Mouse (Mus musculus) yolk sac, embryonic 10.5 days (tissue): Measurements from ENCODE around the gene Ppp1r13b.
A peak's percentile ranks its signal among the peaks of the same experiment; 100 is the strongest.

Source experiments
- DNase-seq: peaks from one replicate; pipeline ENCODE4 v3.0.0-alpha.2; 2017; ENCODE audit warnings: low spot score

Gene Ppp1r13b

DNA sequence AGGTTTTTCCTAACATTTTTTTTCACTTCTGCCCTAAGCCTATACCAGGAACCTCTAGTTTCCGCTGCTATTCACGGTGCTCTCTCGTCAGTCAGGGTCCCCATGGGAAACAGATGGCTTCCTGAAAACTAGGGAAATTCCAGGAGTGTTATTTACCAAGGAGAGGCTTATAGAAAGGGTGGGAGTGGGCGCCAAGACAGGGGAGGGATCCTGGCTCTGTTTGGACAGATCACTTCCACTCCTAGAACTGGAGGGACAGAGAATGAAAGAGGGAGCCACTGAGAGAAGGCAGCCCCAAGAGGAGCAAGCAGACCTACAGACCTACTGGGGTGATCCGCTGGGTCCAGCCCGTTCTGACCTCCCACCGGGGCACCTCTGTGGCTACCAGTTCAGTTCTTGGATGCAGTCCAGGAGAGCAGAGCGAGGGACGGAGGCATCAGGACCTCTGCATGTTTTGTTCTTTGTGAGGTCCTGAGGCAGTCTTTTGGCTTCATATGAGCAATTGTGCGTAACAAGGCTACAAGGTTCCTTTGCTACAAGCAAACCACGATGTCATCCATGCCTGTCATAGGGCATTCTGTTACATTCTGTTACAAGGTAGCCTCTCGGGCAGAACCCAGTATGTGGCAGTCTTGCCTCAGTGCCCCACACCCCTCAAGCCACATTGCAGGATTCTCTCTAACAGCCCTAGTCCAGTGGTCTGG is 8.8 kb upstream of the Ppp1r13b start:
- no peak for DNase-seq

DNA sequence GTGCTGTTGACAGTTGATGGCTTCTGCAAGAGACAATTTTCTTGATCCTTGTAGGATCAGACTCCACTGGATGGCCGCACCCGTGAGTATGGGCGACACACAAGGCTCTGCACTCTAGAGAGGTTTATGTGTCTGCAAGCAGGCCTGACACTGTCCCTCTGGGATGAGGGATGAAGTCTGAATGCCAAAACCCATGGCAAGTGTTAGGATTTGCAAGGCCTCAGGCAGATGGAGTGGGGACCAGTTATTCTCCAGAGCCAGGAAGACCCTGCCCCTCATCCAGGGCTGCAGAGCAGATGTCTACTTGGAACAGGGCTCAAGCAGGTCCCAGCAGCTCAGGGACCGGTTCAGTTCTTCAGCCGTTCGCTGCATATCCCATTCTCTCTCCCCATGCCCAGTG is 7.9 kb upstream of the Ppp1r13b start:
- DNase-seq, result no peak

DNA sequence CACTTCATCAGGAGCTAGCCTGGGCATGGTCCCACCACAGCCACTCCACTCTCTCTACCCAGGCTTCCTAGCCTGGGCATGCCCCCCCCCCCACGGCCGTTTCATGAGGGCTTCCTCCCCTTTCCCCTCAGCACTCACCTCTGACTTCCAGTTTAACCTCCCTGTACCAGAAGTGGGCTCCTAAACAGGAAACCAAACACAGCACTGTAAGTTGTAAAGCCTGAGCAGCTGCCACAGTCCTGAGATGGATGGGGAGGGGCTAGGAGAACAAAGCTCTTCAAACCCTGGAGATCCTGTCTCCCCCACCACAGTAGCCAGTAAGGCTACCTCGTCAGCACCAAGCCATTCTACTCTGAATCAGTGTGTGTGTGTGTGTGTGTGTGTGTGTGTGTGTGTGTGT is 6.1 kb upstream of the Ppp1r13b start:
- DNase-seq, result no peak

DNA sequence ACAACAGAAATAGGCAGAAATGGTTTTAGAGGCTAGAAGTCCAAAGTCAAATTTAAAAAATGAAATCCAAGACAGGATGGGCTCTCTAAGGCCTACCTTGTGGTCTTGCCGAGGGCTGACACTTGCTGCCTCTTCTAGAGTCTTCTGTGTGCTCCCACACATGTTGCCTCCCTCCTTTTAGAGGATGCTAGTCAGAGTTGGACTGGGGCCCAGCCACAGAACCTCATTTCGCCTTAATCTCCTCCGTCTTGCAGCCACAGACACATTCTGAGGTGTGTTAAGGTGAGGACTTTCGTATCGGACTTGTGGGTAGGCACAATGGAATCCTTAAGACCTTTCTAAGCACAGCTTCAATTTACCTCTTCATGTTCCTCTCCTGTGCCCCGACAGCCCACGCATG is 4.9 kb upstream of the Ppp1r13b start:
- DNase-seq, result no peak

DNA sequence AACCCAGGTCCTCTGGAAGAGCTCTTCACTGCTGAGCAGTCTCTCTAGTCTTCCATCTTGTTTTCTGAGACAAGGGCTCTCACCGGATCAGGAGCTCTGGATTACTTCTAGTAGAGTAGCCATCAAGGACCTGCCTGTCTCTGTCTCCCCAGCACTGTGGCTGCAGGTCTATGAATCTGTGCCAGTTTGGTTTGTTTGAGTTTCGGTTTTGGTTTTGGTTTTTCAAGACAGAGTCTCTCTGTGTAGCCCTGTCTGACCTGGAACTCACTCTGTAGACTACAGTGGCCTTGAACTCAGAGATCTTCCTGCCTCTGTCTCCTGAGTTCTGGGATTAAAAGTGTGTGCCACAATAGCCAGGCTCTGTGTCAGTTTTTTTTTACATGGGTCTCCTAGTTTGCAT is 3.9 kb upstream of the Ppp1r13b start:
- no peak for DNase-seq

DNA sequence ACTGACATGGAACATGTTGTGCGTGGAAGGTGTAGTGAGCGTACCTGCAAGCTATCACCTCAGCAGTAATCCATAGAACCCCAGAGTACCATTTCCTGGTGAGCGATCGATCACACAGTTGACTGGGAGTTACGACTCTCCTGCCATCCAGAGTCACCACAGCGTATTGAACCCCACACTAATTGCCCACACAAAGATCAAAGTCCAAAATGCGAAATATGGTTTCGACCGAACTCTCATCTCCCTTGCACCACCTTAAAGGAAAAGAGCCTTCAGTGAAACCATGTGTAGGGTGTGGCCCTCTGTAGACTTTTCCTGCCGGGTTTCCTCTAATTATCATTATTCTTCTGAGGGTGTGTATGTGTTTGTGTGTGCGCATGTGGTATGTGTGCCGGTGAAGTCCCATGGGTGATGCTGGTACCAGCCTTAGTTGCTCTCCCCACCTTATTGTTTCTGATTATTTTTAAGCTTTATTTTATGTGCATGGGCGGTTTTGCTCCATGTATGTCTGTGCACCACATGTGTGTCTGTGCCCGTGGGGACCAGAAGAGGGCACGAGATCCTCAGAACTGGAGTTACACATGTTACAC is 3.4 kb upstream of the Ppp1r13b start:
- DNase-seq, result no peak

DNA sequence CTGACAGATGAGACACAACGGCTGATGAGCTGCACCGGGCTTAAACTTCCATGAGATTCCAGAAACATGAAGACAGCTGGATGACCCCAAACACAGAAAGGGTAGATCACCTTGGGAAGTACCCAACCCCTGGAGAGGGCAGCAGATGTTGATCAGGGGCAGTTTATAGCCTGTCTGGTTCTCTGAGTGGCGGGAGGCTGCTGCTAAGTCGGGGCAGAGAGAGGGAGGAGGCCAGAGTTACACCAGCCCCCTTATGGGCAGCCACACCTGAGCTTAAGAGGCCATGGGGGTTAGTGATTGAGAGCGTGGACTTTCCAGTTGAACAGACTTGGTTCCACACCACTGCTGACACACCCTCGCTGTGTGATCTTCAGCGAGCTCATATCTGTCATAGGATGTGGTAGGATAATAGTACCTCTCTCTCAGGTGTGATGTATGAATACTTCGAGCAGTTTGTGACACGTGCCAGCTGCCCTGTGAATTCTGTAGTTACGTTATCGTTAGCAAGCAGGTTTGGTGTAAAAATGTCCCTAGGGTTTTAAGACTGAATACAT is 1.2 kb upstream of the Ppp1r13b start:
- no peak for DNase-seq

DNA sequence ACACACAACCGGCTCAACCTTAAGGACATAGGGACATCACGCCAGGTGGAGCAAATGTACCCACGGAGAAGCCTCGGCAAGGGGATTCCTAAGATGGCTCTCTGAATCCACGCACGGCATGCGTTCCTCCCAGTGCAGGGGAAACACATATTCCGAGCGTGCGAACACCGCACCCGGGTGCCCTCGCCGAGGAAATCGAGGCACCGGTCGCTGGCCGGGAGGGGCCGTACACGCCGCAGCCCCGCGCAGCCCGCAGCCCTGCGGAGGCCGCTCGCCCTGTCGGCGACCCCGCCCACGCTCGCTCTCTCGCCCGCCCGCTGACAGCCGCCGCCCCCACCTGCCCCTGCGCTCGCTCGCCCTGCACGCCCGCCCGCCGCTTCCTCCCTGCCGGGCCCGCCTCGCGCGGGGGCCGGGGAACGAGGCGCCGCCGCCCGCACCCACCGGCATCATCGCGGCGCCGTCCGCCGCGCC is 454 bp downstream of the Ppp1r13b start:
- peak; percentile 62 for DNase-seq

DNA sequence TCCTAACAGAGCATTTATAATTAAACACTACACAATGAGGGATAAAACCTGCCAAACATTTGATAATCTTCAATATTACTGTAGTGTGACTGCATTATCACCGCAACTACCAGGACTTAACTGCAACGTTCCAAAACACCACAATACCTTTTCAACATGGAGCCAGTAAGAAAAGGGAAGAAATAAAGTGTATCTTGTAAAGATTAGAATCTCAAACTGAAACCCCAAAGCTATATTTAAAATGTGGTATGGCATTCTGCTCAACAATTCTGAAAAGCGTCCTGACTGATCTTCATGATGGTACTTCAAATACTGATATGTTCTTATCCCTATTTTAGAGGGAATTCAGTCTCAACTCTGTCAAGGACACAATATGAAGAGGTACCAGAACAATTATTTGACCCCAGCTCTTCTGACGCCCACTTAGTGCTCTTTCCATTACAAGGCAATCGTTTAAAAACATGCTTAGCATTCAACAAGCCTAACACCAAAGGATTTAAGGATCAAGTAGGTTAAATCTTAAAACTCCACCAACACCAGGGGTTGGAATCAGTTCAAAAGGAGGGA is 1.5 kb downstream of the Ppp1r13b start:
- DNase-seq, result no peak

DNA sequence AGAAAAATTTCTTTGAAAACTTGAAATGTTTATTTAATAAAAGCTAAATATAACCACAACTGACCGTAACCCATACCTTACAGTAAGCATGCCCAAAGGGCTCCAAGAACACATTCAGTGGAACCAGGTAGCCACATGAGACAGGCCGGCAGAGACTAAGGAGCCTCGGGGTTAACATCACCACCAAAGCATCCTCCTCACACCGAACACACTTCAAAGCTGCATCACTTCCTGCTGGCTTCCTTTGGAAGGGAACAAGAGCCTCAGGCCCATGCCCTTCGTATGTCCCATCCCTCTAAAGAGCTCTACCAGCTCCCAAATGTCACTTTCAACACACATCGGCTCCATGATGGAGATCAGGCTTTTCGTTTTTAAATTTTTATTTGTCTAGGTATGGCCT is 5.4 kb downstream of the Ppp1r13b start:
- DNase-seq, result no peak

DNA sequence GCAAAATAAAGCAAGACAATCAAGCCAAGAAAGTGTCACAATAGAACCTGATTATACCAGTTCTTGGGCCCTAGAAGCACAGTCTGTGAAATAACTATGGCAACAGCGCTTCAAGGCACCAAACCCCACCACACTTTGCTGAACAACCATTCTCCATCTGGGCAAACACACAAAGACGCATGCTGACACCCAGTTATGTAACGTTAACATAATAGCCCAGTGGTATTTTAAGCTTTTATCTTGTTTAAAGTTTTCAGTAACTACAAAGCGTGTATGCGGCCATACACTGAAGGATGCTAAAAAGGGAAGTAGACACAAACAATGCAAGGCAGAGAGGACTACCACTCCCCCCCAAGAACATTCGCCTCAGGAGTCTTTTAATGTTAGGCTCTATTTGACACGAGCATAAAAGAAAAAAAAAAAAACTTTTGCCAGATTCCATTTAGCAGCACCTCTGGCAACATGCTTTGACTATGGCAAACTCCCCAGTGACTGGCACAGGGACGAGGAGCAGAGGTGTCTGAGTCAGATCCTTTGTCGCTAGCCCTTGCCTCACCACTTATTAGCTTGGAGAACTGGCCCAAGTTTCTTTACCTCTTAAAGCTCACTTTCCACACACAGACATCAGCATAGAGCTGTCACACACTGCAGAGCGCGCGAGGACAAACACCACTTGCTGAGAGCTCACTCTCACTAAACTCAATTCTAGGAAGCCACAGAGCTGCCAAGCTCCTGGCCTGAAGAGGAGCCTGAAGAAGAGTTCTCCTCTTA is 6.6 kb downstream of the Ppp1r13b start:
- no peak for DNase-seq

DNA sequence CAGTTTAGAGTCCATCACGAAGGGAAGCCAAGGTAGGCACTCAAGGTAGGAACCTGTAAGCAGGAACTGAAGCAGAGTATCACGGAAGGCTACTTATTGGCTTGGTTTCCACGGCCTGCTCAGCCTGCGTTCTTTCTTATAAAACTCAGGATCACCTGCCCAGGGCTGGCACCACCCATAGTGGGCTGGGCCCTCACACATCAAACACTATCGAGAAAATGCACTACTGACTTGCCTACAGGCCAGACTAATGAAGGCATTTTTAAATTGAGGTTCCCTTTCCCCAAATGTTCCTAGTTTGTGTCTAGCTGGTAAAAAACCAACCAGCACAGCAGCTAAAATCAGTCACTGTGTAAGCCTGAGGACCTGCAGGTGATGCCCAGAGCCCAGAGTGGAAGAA is 8.3 kb downstream of the Ppp1r13b start:
- no peak for DNase-seq

DNA sequence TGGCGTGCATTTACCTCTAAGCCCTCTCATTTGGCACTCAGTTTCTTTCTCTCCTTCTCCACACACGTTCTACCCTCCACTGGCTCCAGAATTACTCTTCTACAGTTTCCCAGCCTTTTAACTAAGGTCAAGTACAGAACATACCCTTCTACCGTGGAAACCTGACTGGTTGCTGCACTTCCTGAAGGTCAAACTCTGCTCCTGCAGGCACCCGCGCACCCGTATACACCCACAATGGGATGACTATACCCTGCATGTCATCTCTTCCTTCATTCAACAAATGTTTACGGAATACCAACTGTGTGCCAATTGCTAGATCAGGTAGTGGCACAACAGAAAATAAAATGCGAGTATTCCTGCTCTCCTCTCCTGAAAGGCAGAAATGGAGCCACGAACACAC is 9.2 kb downstream of the Ppp1r13b start:
- DNase-seq, result no peak

DNA sequence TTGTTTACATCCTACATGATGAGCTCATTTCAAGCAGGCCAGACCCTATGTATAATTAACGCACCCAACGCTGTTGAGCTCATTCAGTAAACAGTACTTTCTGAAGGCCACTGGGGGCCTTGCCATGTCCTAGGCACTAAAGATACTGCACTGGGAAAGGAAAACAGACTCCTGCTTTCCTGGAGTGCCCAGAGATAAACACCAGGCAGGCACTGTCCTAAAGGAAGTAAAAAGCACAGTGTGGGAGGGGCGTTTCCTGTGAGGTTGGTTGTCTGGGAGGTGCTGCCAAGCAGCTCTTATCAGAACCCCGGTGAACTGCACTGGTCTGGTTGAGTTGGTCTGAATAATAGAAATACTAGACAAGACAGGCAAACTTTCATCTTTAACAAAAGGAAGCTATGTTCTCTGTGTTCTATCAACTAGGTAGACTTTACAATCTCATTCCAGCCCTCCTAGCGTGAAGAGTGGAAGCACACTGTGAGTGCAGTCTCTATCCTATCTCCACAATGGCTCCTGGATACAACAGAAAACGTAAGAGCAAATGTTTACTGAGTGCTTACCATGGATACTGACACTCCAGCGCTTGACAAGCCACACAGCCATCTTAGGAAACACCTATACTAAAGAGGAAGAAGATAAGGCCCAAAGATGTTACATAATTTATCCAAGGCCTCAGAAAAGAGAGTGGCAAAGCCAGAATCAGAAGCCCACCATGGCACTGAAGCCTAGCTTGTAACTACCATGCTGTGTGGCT is 10.8 kb downstream of the Ppp1r13b start:
- DNase-seq, result peak; percentile 62

DNA sequence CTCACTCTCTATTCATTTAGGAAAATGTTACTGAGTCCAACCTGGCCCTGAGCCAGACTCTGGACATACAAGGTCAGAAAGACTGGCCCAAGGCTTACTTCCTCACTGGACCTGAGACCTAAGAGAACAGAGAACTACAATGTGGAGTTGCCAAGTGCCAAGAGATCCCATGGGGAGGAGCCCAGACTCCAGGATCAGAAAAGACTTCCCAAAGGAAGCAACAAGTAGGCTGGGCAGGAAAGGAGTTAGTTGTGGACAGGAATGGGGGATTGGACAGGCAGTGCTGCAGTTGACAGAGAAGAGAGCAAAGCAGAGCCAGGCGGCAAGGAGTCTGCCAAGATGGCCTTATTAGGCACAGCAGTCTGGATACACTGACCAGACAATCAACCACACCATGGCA is 13.8 kb downstream of the Ppp1r13b start:
- no peak for DNase-seq

DNA sequence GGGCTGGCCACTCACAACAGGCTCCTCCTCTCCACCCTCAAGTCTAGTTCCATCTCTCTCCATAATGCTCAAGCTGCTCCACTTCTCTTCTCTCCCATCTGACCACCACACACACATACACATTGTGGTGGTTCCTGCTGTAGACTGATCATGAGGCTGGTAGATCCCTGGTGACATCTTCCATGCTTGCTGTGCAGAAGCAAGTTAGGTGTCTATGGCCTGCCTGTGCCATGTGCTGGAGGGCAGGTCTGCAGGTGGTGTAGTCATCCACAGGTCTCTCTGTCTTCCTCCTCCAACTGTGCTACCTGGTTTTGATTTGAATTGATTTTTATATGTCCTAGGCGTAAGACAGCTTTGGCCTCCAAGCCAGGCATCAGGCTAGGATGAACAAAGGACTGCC is 14.9 kb downstream of the Ppp1r13b start:
- no peak for DNase-seq

DNA sequence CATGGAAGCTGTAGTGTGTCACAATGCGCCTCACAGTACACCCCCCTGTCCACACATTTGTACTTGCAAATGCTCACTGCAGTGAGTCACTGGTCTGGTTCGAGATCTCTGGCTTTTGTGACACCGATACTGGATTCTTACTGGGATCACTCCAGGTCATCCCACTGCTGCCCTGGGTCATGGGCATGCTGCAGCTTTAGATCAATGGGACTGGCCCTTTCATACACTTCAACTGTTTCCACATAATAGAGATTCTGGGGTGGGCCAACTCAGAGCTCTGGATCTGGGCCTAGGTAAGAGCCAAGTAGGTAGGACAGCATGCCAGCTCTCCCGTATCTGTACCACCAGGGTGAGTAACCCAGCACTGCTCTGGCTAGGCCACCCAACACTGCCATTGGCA is 16.1 kb downstream of the Ppp1r13b start:
- no peak for DNase-seq

DNA sequence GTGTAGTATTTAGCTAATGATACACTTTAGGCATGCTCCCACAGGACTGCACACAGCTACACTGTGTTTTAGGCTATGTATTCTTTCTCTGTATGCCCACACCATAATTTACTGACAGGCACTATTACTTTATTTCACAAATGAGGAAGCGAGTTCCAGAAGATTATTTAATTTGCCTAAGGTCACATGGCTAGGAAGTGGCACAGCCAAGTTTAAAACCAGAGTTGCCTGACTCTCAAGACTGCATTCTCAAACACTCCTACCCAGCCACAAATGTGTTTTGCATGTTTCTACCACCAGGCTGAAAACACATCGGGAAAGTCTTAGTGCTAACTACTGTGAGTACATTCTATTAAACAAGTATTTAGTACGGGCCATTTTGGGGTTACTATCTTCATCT is 18.7 kb downstream of the Ppp1r13b start:
- no peak for DNase-seq

DNA sequence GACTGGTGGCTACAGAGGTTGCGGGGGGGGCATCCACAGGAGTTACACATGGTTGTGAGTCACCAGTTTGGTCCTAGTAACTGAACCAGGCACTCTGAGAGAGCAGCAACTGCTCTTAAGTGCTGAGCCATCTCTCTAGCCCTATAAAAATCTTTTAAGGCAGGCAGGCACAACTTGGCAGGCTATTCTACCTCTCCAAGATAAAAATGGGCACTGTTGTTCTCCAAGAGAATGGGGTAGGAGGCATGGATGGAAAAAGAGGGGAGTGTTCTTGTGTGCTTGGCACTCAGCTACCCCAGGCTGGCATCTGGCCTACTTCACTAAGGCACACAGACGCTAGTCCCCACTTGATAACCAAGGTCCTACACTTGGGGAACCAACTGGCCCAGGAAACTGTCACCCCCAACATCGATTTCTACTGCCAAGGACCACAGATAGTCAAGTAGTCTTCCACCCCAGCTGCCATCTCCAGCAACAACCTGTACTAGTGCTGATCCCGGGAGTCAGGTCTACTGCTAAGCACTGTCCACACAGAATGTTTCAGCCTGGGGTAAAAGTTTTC is 19.5 kb downstream of the Ppp1r13b start:
- no peak for DNase-seq

DNA sequence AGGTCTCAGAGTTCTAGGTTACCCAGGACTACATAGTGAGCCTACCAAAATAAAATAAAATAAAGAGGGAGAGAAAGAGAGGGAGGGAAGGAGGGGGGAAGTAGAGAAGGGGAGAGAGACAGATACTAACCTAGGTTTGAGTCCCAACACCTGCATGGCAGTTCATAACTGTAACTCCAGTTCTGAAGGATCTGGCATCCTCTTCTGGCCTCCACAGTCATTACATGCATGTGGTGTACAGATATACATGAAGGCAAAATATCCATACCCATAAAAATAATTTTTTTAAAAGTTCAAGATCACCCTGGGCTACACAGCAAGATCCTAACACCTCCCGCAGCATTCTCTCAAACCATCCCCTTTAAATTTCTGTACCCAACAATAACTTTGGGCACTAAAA is 20.9 kb downstream of the Ppp1r13b start:
- DNase-seq, result no peak

DNA sequence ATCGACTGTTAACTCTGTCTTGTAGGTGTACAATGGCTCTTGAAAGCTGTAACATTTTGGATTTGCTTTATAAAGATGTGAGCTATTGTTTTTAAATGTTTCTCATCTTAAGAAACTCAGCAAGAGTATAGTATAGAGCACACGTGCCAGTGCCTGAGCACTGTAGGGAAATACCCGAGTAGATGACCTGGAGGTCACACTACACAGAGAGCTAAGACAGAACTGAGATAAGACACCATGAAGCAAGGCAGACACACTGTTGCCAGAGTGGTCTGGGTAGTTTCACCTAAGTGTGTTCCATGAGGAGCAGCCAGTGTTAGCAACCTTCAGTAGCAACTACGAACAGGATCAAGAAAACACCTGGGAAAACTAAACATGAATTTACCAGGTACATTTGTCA is 25.1 kb downstream of the Ppp1r13b start:
- DNase-seq, result peak; percentile 48

DNA sequence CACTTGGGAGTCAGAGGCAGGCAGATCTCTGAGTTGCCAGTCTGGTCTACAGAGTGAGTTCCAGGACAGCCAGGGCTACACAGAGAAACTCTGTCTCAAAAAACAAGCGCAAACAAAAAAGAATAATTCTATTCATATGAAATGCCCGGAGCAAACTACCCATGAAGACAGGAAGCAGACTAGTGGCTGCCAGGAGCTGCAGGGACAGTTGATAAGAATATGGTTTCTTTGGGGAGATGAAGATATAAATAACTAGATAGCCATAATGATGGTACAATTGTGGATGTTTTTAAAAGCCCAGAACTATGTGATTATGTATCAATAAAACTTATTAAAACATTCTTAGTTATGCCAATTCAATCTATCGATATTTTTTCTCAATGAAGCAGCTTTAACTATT is 25.9 kb downstream of the Ppp1r13b start:
- no peak for DNase-seq
